Mouse (Mus musculus): ENCODE results near the gene Fam241b. TPM values are rescaled to one million over a fixed set of nuclear protein-coding genes. Genes with fewer than 3 reads are reported as not detected.
"Not testable (repeated sequence)": the region's sequence is repeated elsewhere in the genome, so short reads cannot be mapped to it uniquely, and the experiment has no call there.

The Fam241b gene
- polyA plus RNA-seq, 1 experiment from 2014 or later: 0.63 TPM

GRCm38 (mm10) chr10:62089071-62089470, 54.6 kb downstream of the Fam241b start:
- ATAC-seq: no peak
- no peak overlapping the region for H3K27ac ChIP-seq
- H3K4me2 ChIP-seq: no peak overlapping the region
- H3K36me3 ChIP-seq: no peaks in the 10 kb centered on the region
- H3K9ac ChIP-seq: no peak overlapping the region
- no peaks in the 10 kb centered on the region for H3K27me3 ChIP-seq (replicated peaks)
- no peak overlapping the region for H3K4me3 ChIP-seq
- no peaks in the 10 kb centered on the region for H3K4me1 ChIP-seq
- no peaks in the 10 kb centered on the region for H3K9me3 ChIP-seq (replicated peaks)
- WGBS (ENCODE audit: insufficient replicate concordance): 56% methylated on average over 7 of the region's 7 CpGs

- no peaks in the 10 kb centered on the region for H3K4me1 ChIP-seq
- no peak for ATAC-seq
- H3K27me3 ChIP-seq (replicated peaks): no peaks in the 10 kb centered on the region
- H3K36me3 ChIP-seq: no peaks in the 10 kb centered on the region
- H3K4me2 ChIP-seq: no peak overlapping the region
- no peak overlapping the region for H3K9ac ChIP-seq
- 52% methylated on average over 5 of the region's 5 CpGs for WGBS (ENCODE audit: insufficient replicate concordance)
- no peaks in the 10 kb centered on the region for H3K9me3 ChIP-seq (replicated peaks)
- no peak overlapping the region for H3K27ac ChIP-seq
- no peak overlapping the region for H3K4me3 ChIP-seq
Observed at GRCm38 (mm10) chr10:62088411-62088810, 55.3 kb downstream of the Fam241b start.

- WGBS (ENCODE audit: insufficient replicate concordance): 82% methylated on average over 5 of the region's 5 CpGs
- no peaks in the 10 kb centered on the region for H3K4me1 ChIP-seq
Observed at GRCm38 (mm10) chr10:62086826-62087225, 56.9 kb downstream of the Fam241b start.

GRCm38 (mm10) chr10:62086044-62086443, 57.7 kb downstream of the Fam241b start:
- 28% methylated on average over 2 of the region's 2 CpGs for WGBS (ENCODE audit: insufficient replicate concordance)
- H3K36me3 ChIP-seq: no peaks in the 10 kb centered on the region
- no peaks in the 10 kb centered on the region for H3K4me1 ChIP-seq
- H3K4me3 ChIP-seq: no peak overlapping the region
- H3K27ac ChIP-seq: no peak overlapping the region
- no peak for ATAC-seq
- no peaks in the 10 kb centered on the region for H3K9me3 ChIP-seq (replicated peaks)
- no peak overlapping the region for H3K9ac ChIP-seq
- H3K4me2 ChIP-seq: no peak overlapping the region
- no peaks in the 10 kb centered on the region for H3K27me3 ChIP-seq (replicated peaks)

More at GRCm38 (mm10) chr10:62086826-62087225, 56.9 kb downstream of the Fam241b start:
- Histone ChIP-seq H3K4me2 (no peak overlapping the region), H3K27me3 (replicated peaks) (no peaks in the 10 kb centered on the region), H3K9me3 (replicated peaks) (no peaks in the 10 kb centered on the region), H3K9ac (no peak overlapping the region), H3K27ac (no peak overlapping the region), H3K36me3 (no peaks in the 10 kb centered on the region), H3K4me3 (no peak overlapping the region)
- ATAC-seq: no peak

DNA sequence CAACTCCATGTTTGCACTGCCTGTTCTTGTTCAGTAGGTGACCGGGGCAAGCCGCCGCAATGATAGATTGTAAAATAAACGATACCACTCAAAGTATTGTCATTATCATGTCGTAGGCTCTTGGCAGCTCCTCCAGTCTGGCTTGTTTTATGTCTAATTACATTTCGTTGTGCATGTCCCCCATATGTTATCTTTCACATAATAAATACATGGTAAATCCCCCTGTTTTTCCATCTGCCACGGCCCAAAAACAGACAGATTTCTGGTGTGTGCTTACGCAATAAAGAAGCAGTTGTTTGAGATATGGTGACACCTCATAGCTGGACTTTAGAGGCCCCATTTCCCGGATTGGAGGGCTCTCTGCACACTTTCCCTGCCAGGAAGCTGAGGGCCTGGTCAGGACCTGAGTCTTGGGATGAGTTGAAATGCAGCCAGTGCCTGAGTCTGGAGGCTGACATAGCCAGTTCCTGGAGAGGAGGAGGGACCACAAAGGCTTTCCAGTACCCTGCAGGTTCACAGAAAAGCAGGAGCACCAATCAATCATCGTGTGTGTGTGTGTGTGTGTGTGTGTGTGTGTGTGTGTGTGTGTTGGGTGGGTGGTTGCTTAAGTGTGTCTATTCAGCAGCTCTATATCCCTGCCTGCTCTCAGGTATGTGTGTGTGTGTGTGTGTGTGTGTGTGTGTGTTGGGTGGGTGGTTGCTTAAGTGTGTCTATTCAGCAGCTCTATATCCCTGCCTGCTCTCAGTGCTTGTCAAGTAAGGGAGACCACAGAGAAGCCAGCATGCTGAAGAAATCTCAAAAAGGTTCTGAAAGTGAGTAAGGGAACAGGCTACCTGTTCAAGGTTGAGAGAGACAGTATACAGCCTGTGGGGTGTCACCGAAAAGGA, 67.2 kb downstream of the Fam241b start:
- ATAC-seq: no peak
- no peak overlapping the region for H3K27ac ChIP-seq
- no peak overlapping the region for H3K4me2 ChIP-seq
- no peaks in the 10 kb centered on the region for H3K4me1 ChIP-seq
- WGBS (ENCODE audit: insufficient replicate concordance): 57% methylated on average over 11 of the region's 11 CpGs
- H3K9ac ChIP-seq: no peak overlapping the region
- H3K27me3 ChIP-seq (replicated peaks): no peaks in the 10 kb centered on the region; the same call in 1 of the 2 replicates
- no peak overlapping the region for H3K4me3 ChIP-seq
- H3K36me3 ChIP-seq: no peaks in the 10 kb centered on the region
- H3K9me3 ChIP-seq (replicated peaks): 0 out of 2 replicates have a peak, but pooled peaks cover 6% of the 10 kb centered on the region

GRCm38 (mm10) chr10:62071346-62071745, 72.4 kb downstream of the Fam241b start:
- H3K4me1 ChIP-seq; H3K9ac ChIP-seq; H3K4me2 ChIP-seq; H3K27me3 ChIP-seq (replicated peaks); H3K4me3 ChIP-seq; H3K36me3 ChIP-seq; ATAC-seq; H3K27ac ChIP-seq; H3K9me3 ChIP-seq (replicated peaks): not testable (repeated sequence)
- 65% methylated on average over 14 of the region's 14 CpGs for WGBS (ENCODE audit: insufficient replicate concordance)

DNA sequence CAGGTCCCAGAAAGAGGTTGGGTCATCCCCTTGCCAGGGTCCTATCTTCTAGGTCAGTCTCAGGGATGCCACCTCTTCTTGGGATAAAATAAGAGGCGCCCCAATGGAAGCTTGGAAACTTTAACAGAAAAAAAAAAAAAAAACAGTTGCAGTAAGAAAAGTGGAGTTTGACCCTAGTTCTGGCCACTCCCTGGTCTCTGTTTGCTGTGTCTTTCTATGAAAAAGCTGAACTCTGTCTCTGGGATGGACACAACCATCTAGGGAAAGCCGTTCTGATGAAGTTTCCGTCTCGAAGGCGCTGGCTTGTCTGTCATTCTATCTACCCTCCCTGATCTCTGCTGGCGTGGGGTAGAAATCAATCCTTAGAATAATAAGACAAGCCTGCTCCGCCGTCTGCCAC, 73.1 kb downstream of the Fam241b start:
- H3K4me3 ChIP-seq: no peak overlapping the region
- no peaks in the 10 kb centered on the region for H3K36me3 ChIP-seq
- no peak overlapping the region for H3K27ac ChIP-seq
- no peaks in the 10 kb centered on the region; the same call in 1 of the 2 replicates for H3K27me3 ChIP-seq (replicated peaks)
- H3K9ac ChIP-seq: no peak overlapping the region
- no peak for ATAC-seq
- WGBS (ENCODE audit: insufficient replicate concordance): 72% methylated on average over 8 of the region's 8 CpGs
- no peak overlapping the region for H3K4me2 ChIP-seq
- peaks cover 8% of the 10 kb centered on the region; the same call in 1 of the 2 replicates for H3K4me1 ChIP-seq
- H3K9me3 ChIP-seq (replicated peaks): no peaks in the 10 kb centered on the region

DNA sequence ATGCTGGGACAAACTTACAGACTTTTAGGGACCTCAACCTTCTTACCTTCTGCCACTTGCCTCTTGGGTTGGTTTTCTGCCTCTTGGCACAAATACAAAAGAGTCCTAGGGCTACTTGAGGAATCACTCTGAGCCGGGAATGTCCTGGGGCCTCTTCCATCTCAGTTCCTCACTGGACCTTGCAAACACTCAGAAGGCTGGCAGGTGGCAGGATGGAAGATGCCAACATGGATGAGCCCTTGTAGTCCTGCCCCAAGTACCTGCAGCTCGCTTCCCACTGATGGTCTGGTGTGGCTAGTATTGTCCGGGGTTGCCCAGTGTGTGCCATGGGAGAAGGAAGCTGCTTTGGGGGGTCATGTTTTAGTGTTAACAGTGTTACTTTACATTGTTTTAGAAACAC, 73.8 kb downstream of the Fam241b start:
- H3K9ac ChIP-seq: no peak overlapping the region
- no peak overlapping the region for H3K4me2 ChIP-seq
- H3K27me3 ChIP-seq (replicated peaks): no peaks in the 10 kb centered on the region; the same call in 1 of the 2 replicates
- H3K9me3 ChIP-seq (replicated peaks): no peaks in the 10 kb centered on the region
- no peak overlapping the region for H3K4me3 ChIP-seq
- no peak overlapping the region for H3K27ac ChIP-seq
- no peaks in the 10 kb centered on the region for H3K36me3 ChIP-seq
- no peak for ATAC-seq
- 73% methylated on average over 3 of the region's 3 CpGs for WGBS (ENCODE audit: insufficient replicate concordance)
- peaks cover 8% of the 10 kb centered on the region; the same call in 1 of the 2 replicates for H3K4me1 ChIP-seq

GRCm38 (mm10) chr10:62069398-62069797, 74.3 kb downstream of the Fam241b start:
- Histone ChIP-seq H3K4me2 (no peak overlapping the region), H3K4me1 (peaks cover 8% of the 10 kb centered on the region; the same call in 1 of the 2 replicates), H3K4me3 (no peak overlapping the region), H3K36me3 (no peaks in the 10 kb centered on the region), H3K27me3 (replicated peaks) (no peaks in the 10 kb centered on the region; the same call in 1 of the 2 replicates), H3K27ac (no peak overlapping the region), H3K9me3 (replicated peaks) (no peaks in the 10 kb centered on the region), H3K9ac (no peak overlapping the region)
- no peak for ATAC-seq
- WGBS (ENCODE audit: insufficient replicate concordance): 64% methylated on average over 7 of the region's 7 CpGs

DNA sequence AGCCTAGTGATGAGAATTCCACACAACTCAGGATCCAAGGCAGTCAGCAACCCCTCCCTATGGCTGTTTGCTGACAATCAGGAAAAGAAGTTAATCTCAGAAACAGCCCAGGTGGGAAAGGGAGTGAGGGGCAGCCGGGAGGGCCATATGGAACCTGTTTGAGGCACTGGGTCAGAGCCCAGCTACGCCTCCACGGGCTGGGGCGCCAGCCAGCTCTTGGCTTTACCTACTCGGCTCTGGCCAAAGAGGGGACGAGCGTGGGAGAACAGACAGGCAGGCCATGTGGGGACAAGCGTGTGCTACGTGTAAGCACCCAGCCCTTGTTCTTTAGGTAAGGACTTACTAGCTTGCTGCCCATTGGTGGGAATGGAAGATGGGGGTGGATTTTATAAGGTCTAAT, 75.2 kb downstream of the Fam241b start:
- Histone ChIP-seq H3K4me1 (peaks cover 8% of the 10 kb centered on the region; the same call in 1 of the 2 replicates), H3K4me3 (no peak overlapping the region), H3K9me3 (replicated peaks) (no peaks in the 10 kb centered on the region), H3K4me2 (no peak overlapping the region), H3K27me3 (replicated peaks) (no peaks in the 10 kb centered on the region; the same call in 1 of the 2 replicates), H3K27ac (no peak overlapping the region), H3K36me3 (no peaks in the 10 kb centered on the region), H3K9ac (no peak overlapping the region)
- WGBS (ENCODE audit: insufficient replicate concordance): 69% methylated on average over 9 of the region's 9 CpGs
- no peak for ATAC-seq

GRCm38 (mm10) chr10:62066213-62066612, 77.5 kb downstream of the Fam241b start:
- Histone ChIP-seq H3K36me3 (no peaks in the 10 kb centered on the region), H3K9ac (no peak overlapping the region), H3K27me3 (replicated peaks) (no peaks in the 10 kb centered on the region), H3K4me2 (no peak overlapping the region), H3K4me1 (peaks cover 8% of the 10 kb centered on the region; the same call in 1 of the 2 replicates), H3K9me3 (replicated peaks) (no peaks in the 10 kb centered on the region), H3K4me3 (no peak overlapping the region), H3K27ac (no peak overlapping the region)
- WGBS (ENCODE audit: insufficient replicate concordance): 17% methylated on average over 7 of the region's 7 CpGs
- no peak for ATAC-seq

- H3K4me3 ChIP-seq: no peak overlapping the region
- ATAC-seq: no peak
- no peaks in the 10 kb centered on the region for H3K27me3 ChIP-seq (replicated peaks)
- H3K9ac ChIP-seq: no peak overlapping the region
- H3K4me2 ChIP-seq: no peak overlapping the region
- H3K27ac ChIP-seq: no peak overlapping the region
- no peaks in the 10 kb centered on the region for H3K9me3 ChIP-seq (replicated peaks)
- H3K4me1 ChIP-seq: peaks cover 8% of the 10 kb centered on the region; the same call in 1 of the 2 replicates
- H3K36me3 ChIP-seq: no peaks in the 10 kb centered on the region
- 50% methylated on average over 5 of the region's 5 CpGs for WGBS (ENCODE audit: insufficient replicate concordance)
Observed at GRCm38 (mm10) chr10:62062786-62063185, 80.9 kb downstream of the Fam241b start.
